20 mouse cellular contexts compared by ENCODE assay signal in the genomic region with DNA sequence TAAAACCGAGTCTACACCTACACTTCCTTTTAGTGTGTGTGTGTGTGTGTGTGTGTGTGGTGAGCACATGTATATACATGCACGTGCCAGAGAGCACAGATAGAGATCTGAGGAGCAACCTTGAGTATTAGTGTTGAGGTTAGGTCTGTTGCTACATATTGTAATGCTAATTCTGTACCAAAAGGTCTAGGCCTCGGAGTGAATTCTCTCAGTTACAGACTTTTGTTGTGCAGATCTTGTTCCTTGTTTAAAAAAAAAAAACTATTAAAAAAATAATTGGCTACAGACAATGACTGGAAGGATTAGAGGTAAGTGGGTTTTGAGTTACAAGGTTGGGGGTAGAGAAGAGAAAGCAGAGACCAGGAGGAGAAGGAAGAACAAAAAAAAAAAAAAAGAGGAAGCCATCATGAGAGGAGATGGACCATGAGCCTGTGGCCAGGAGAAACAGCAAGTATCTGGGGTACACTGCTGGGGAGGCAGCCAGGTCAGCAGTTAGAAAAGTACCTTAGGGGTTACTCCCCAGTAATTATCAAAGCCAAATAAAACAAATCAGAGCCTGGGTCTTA. TPM values are rescaled to one million over a fixed set of nuclear protein-coding genes. Genes with fewer than 3 reads are reported as not detected.
"Had no signal": no experiment of that assay in that cellular context is flagged by ENCODE, and none has a peak within 500 bp of the region (broad histone marks: within the 10 kb centered on the region; RNA-seq: fewer than 3 reads in every experiment).

No protein-coding gene starts in this region.

- H3K4me1 ChIP-seq: neural tube, embryonic 15.5 days had no signal

- H3K9ac ChIP-seq: kidney, embryonic 15.5 days; lung, embryonic 14.5 days; midbrain, embryonic 12.5 days; neural tube, embryonic 15.5 days had no signal

- DNase-seq: kidney, adult 2 months; kidney, postnatal 4 days; lung, embryonic 14.5 days; lung, postnatal 10 days; lung, postnatal 4 days; thymus, adult 18-20 months; thymus, postnatal 25 days had no signal

- H3K9me3 ChIP-seq: kidney, embryonic 15.5 days; midbrain, embryonic 12.5 days; neural tube, embryonic 15.5 days had no signal

- H3K36me3 ChIP-seq: kidney, embryonic 15.5 days; limb, embryonic 10.5 days; midbrain, embryonic 12.5 days; neural tube, embryonic 15.5 days had no signal

- H3K4me3 ChIP-seq: kidney, embryonic 15.5 days; limb, embryonic 10.5 days; midbrain, embryonic 12.5 days; myocyte; neural tube, embryonic 15.5 days had no signal

- H3K27me3 ChIP-seq: kidney, embryonic 15.5 days; neural tube, embryonic 15.5 days had no signal

- H3K27ac ChIP-seq: kidney, embryonic 15.5 days; limb, embryonic 10.5 days; midbrain, embryonic 12.5 days; neural tube, embryonic 15.5 days had no signal

- H3K4me2 ChIP-seq: kidney, embryonic 15.5 days; liver, embryonic 11.5 days; lung, embryonic 14.5 days; midbrain, embryonic 12.5 days; neural tube, embryonic 15.5 days had no signal

RNA-seq across cellular contexts. Expression of gene Kcnk16, which starts 51.6 kb away (rescaled TPM):
- total RNA-seq: layer of hippocampus, adult 8-10 months; layer of hippocampus, postnatal 14 days; left cerebral cortex, adult 18-20 months; left cerebral cortex, postnatal 14 days; megakaryocyte, adult 5-6 weeks had no signal
- polyA plus RNA-seq: kidney, adult 2 months; kidney, embryonic 15.5 days; limb, embryonic 10.5 days; limb, embryonic 14.5 days; midbrain, embryonic 12.5 days; myocyte; neural tube, embryonic 11.5 days; neural tube, embryonic 15.5 days had no signal
